Mouse (Mus musculus): Measurements from ENCODE around the gene Nmnat1.
"Not testable (repeated sequence)": the region's sequence is repeated elsewhere in the genome, so short reads cannot be mapped to it uniquely, and the experiment has no call there.

Gene Nmnat1

DNA sequence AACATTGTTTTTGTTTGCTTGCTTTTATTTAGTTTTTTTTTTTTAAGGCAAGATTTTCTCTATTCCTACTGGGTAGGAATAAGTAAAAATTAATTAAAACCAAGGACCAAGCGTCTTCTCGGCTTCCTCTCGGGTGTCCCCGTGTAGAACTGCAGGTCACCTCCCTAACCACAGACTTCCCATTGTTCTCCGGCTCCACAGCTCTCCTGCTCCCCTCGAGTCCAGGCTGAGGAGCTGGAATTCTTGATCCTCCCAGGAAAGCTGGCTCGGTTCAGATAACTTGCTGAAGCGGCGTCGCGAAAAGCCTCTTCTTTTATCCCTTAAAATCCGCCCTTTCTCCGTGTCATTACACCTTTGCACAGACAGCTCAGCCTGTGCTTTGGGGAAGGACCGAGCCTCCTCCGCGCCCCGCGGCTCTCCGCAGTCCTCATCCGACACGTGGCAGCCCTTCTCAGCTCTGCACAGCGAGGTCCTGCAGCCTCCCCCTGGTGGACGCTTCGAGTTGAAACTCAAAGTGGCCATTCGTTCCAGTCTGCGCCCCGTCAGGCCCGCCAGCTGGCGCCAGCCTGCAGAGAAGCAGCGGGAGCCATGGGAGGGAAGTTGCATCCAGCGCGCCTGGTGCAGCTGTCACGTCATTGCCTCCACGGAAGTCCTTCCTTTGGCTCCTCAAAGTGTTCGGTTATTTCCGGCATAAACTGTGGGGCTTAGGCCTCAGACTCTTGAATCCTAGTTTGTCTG is 39.9 kb downstream of the Nmnat1 start:
- DNase-seq (ENCODE audit: low spot score), result peak; percentile 60

DNA sequence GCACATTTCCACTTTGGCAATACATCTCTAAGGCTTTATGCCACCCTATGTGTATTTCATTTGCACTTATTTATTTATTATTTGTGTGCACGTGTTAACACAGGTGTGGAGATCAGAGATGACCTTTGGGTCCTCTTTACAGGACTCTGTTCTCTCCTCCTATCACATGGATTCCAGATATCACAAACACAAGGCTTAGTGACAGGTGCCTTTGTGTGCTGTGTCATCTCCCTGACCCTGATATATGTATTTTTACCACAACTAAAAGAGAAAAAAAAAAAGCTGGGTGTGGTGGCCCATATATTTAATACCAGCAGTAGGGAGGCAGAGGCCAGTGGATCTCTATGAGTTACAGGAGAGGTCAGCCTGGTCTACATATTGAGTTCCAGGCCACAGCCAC is 40.5 kb downstream of the Nmnat1 start:
- DNase-seq (ENCODE audit: low spot score), result no peak

DNA sequence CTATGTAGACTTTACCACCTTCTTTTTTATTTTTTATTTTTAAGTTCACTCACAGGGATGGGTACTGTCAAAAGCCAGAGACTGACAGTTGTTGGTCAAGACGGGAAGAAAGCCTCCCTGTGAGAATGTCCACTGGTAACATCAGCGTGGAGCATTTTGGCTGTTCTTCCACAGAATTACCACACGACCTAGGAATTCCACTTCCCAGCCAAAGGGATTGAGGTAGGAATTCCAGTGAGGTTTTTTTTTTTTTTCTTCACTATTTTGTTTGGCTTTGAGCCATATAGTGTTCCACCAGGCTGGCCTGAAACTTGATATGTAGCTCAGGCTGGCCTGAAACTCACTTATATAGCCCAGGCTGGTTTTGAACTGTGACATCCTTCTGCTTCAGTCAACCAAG is 42.6 kb downstream of the Nmnat1 start:
- DNase-seq (ENCODE audit: low spot score), result no peak

- DNase-seq (ENCODE audit: low spot score), result no peak
These were observed 44.4 kb downstream of the Nmnat1 start for GRCm38 (mm10) chr4:149440576-149440975.

- not testable (repeated sequence) for DNase-seq (ENCODE audit: low spot score)
These were observed 53.1 kb downstream of the Nmnat1 start for GRCm38 (mm10) chr4:149431887-149432286.

DNA sequence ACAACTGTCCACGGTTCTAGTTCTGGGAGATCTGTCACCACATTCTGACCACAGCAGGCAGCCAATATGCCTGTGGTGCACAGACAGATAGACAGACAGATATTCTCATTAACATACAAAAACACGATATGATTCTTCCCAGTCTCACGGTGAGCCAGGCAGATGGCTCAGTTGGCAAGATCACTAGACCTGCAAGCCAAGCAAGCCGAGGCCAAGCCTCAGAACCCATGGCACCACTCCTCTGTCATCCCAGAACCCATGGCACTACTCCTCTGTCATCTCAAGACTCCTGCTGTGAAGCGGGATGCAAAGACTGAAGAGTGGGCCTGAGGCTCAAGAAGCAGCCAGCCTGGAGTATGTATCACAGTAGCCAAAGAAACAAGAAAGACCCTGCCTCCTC is 55.4 kb downstream of the Nmnat1 start:
- DNase-seq (ENCODE audit: low spot score), result no peak

- DNase-seq (ENCODE audit: low spot score), result peak; percentile 86
These were observed 58.4 kb downstream of the Nmnat1 start, which contains the start of gene Ube4b for GRCm38 (mm10) chr4:149426325-149427199. Gene Ube4b, minus strand, starts transcription at chr4:149426749.

- no peak for DNase-seq (ENCODE audit: low spot score)
These were observed 59.2 kb downstream of the Nmnat1 start for GRCm38 (mm10) chr4:149425801-149426292.

- DNase-seq (ENCODE audit: low spot score), result no peak
These were observed 60.2 kb downstream of the Nmnat1 start for GRCm38 (mm10) chr4:149424755-149425154.

- DNase-seq (ENCODE audit: low spot score), result no peak
These were observed 67.1 kb downstream of the Nmnat1 start for GRCm38 (mm10) chr4:149417854-149418365.

Data from urinary bladder, postnatal 10 days (tissue).